ENCODE assay signal across 13 mouse cellular contexts in genomic region chr4:104515681-104516080, GRCm38 (mm10).
"Had no signal": no experiment of that assay in that cellular context is flagged by ENCODE, and none has a peak within 500 bp of the region (broad histone marks: within the 10 kb centered on the region; RNA-seq: fewer than 3 reads in every experiment).

No protein-coding gene starts in this region.

- H3K9ac ChIP-seq: limb, embryonic 13.5 days; liver, embryonic 14.5 days; midbrain, embryonic 13.5 days; neural tube, embryonic 15.5 days had no signal

- H3K4me3 ChIP-seq: limb, embryonic 13.5 days; midbrain, embryonic 13.5 days; myocyte; neural tube, embryonic 15.5 days had no signal

- H3K4me2 ChIP-seq: limb, embryonic 13.5 days; midbrain, embryonic 13.5 days; neural tube, embryonic 15.5 days had no signal

- H3K27ac ChIP-seq: limb, embryonic 13.5 days; liver, embryonic 14.5 days; midbrain, embryonic 13.5 days; neural tube, embryonic 15.5 days had no signal

- DNase-seq: kidney, adult 11 months; kidney, adult 9 months; layer of hippocampus, adult 9-11 months; layer of hippocampus, postnatal 36 days; lung, adult 18-20 months; right cerebral cortex, adult 18-20 months; spleen, adult 18-20 months; thymus, postnatal 4 days had no signal

- H3K27me3 ChIP-seq: limb, embryonic 13.5 days; midbrain, embryonic 13.5 days; neural tube, embryonic 15.5 days had no signal

- H3K36me3 ChIP-seq: limb, embryonic 13.5 days; midbrain, embryonic 13.5 days; neural tube, embryonic 15.5 days had no signal

- H3K9me3 ChIP-seq: limb, embryonic 13.5 days; midbrain, embryonic 13.5 days; neural tube, embryonic 15.5 days had no signal
